Mouse (Mus musculus) liver, embryonic 14.5 days (tissue): ENCODE data around the gene Galnt16.

Experiments used
- CTCF ChIP-seq: IDR thresholded peaks from 2 replicates; pipeline ENCODE4 v1.5.1; 2016; ENCODE audit warnings: antibody characterized with exemption, low read depth, control low read depth
- EP300 ChIP-seq: IDR thresholded peaks from 2 replicates; pipeline ENCODE4 v1.6.1; 2016; ENCODE audit warnings: antibody characterized with exemption, low read depth

DNA sequence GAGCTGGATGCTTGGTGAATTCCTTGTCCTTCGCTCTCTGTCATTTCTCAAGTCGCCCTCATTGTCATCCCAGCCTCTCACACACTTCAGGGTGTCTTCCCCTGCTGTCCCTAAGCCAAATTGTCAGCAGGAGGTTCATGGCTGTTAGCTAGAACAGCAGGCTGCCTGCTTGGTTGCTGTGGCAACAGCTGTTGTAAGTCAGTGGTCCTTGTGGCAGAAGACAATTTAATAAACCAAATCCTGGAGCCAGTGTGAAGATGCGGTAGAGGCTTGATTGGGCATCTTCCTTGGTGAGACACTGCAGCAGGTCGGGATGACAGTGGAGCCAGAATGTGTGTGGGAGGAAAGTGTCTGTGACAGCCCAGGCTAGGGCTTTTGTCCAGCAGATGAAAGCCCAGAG is 27.2 kb downstream of the Galnt16 start:
- TF ChIP-seq CTCF, result no peak
- no peak for TF ChIP-seq EP300
